ENCODE assay signal across 8 mouse cellular contexts in genomic region chr11:80289701-80290445, GRCm38 (mm10). TPM values are rescaled to one million over a fixed set of nuclear protein-coding genes. Genes with fewer than 3 reads are reported as not detected.
DNase-seq lines count a peak whose midpoint lies in the region; ATAC-seq lines count a peak whose summit lies in the region.
"Had no signal": no experiment of that assay in that cellular context is flagged by ENCODE, and none has a peak within 500 bp of the region (broad histone marks: within the 10 kb centered on the region; RNA-seq: fewer than 3 reads in every experiment).

No protein-coding gene starts in this region.

- peak overlapping the region; percentile 54 for H3K4me2 ChIP-seq in intestine, embryonic 16.5 days (ENCODE audit: low read depth, low read length)
- peak overlapping the region; percentile 49 for H3K4me2 ChIP-seq in stomach, embryonic 14.5 days (replicated peaks; ENCODE audit: low read depth, low read length)

- H3K4me1 ChIP-seq in intestine, embryonic 16.5 days (ENCODE audit: control insufficient read depth, insufficient read depth, low read length) = peaks cover 16% of the 10 kb centered on the region
- H3K4me1 ChIP-seq in stomach, embryonic 14.5 days (ENCODE audit: control insufficient read depth, insufficient read depth, low read length) = no peaks in the 10 kb centered on the region

- peak; percentile 76 for DNase-seq in R1 (ENCODE audit: low read depth, low spot score)
- DNase-seq in cerebellum, adult 9-10 months = peak; percentile 31
- peak; percentile 57 to 63 for DNase-seq in heart, adult 18-20 months
- DNase-seq in left cerebral cortex, postnatal 25 days (ENCODE audit: low spot score in 2 of 2) = peak; percentile 76 to 82

- intact Hi-C loops in left cerebral cortex, postnatal 25 days (cut with DNase I) = loop anchor here (2.0 kb wide), 1 partner anchor 15 kb away; no protein-coding TSS in a partner anchor

- peak overlapping the region; percentile 31 for H3K4me3 ChIP-seq in intestine, embryonic 16.5 days (ENCODE audit: low read length)
- peak overlapping the region; percentile 19 for H3K4me3 ChIP-seq in stomach, embryonic 14.5 days (ENCODE audit: low read depth, low read length)
- H3K4me3 ChIP-seq: erythroblast, embryonic 14.5 days had no signal

- no peaks in the 10 kb centered on the region for H3K36me3 ChIP-seq in intestine, embryonic 16.5 days (ENCODE audit: control insufficient read depth, insufficient read depth, low read length)
- no peaks in the 10 kb centered on the region for H3K36me3 ChIP-seq in stomach, embryonic 14.5 days (ENCODE audit: control insufficient read depth, insufficient read depth, low read length)

- peaks cover 5% of the 10 kb centered on the region; the same call in 1 of the 2 replicates for H3K9me3 ChIP-seq in intestine, embryonic 16.5 days (ENCODE audit: control insufficient read depth, low read length)
- no peaks in the 10 kb centered on the region for H3K9me3 ChIP-seq in stomach, embryonic 14.5 days (ENCODE audit: control insufficient read depth, low read depth, low read length)

- peak; percentile 94 for ATAC-seq in intestine, embryonic 16.5 days
- peak; percentile 59; the same call in 1 of the 2 replicates for ATAC-seq in megakaryocyte-erythroid progenitor cell, adult 5-6 weeks (replicated peaks; ENCODE audit: low FRiP score, low TSS enrichment, poor library complexity, severe bottlenecking)
- ATAC-seq in stomach, embryonic 14.5 days (ENCODE audit: insufficient number of reproducible peaks, insufficient read depth, low FRiP score, low read depth) = peak; percentile 89

- peak overlapping the region; percentile 4; the same call in 1 of the 2 replicates for H3K9ac ChIP-seq in intestine, embryonic 16.5 days (ENCODE audit: low read depth, low read length)
- H3K9ac ChIP-seq in stomach, embryonic 14.5 days (replicated peaks; ENCODE audit: low read depth, low read length) = no peak overlapping the region

- peak overlapping the region; percentile 67 for H3K27ac ChIP-seq in intestine, embryonic 16.5 days (ENCODE audit: low read length)
- H3K27ac ChIP-seq in stomach, embryonic 14.5 days (ENCODE audit: low read length) = peak overlapping the region; percentile 82

- H3K27me3 ChIP-seq in intestine, embryonic 16.5 days (replicated peaks; ENCODE audit: control insufficient read depth, insufficient read depth, low read length) = no peaks in the 10 kb centered on the region
- no peaks in the 10 kb centered on the region for H3K27me3 ChIP-seq in stomach, embryonic 14.5 days (ENCODE audit: control insufficient read depth, insufficient read depth, low read length)

- WGBS in intestine, embryonic 16.5 days = 0% methylated on average over 23 of the region's 23 CpGs
- WGBS in stomach, embryonic 14.5 days = under 1% methylated on average over 23 of the region's 23 CpGs

RNA-seq across cellular contexts. Expression of gene Rhbdl3, which starts 10.8 kb away (rescaled TPM):
- 1 to 10 TPM; 5.2 to 7.0 TPM for total RNA-seq in heart, adult 18-20 months (2021)
- polyA plus RNA-seq in intestine, embryonic 16.5 days (2015; fragmentation: Nextera tagmentation; extraction: Ambion mirVana) = 2.0 and 2.1 TPM in 2 replicates
- total RNA-seq in left cerebral cortex, postnatal 25 days (2021) = 10 to 100 TPM; 28.5 to 29.7 TPM
- 0.44 and 0.64 TPM in 2 replicates for total RNA-seq in megakaryocyte-erythroid progenitor cell, adult 5-6 weeks (2014; fragmentation: Nextera tagmentation)
- total RNA-seq in megakaryocyte-erythroid progenitor cell, adult 5-6 weeks (2017) = not detected in 2 replicates
- polyA plus RNA-seq in stomach, embryonic 14.5 days (2014; fragmentation: Nextera tagmentation; extraction: Ambion mirVana) = 3.3 and 3.7 TPM in 2 replicates
- polyA plus RNA-seq: erythroblast, embryonic 14.5 days had no signal

Comparison
In these comparisons a context has a peak if more than half of its experiments do, and no peak if none do; other contexts are left out.
1. Peak in every context shown above with its lines: DNase-seq, ATAC-seq, H3K4me3 ChIP-seq and H3K27ac ChIP-seq.